Mouse (Mus musculus) CH12.LX (cell line): Measurements from ENCODE around the gene Csmd2. TPM values are rescaled to one million over a fixed set of nuclear protein-coding genes. Genes with fewer than 3 reads are reported as not detected.

Source experiments
- DNase-seq: peaks from one replicate; pipeline ENCODE4 v3.0.0-alpha.2; 2013; ENCODE audit errors: extremely low read depth
- H3K27ac ChIP-seq: 2 replicates; pipeline ENCODE4 v1.5.1; 2012; ENCODE audit warnings: low read depth, mild to moderate bottlenecking, control low read depth, moderate library complexity; ENCODE audit not compliant: insufficient read depth
- H3K27me3 ChIP-seq: replicated peaks from 2 replicates; pipeline ENCODE3; 2012; ENCODE audit warnings: inconsistent platforms
- H3K36me3 ChIP-seq, 2 experiments: replicated peaks in 1 of 2; 2 replicates each; pipeline versions ENCODE3 to v1.6.1; 2012; ENCODE audit warnings: inconsistent platforms in 1 of 2, low read length in 1 of 2, mild to moderate bottlenecking in 1 of 2, mixed read lengths in 1 of 2, moderate library complexity in 1 of 2; ENCODE audit not compliant: control insufficient read depth in 1 of 2, insufficient read depth in 1 of 2
- H3K4me1 ChIP-seq, 2 experiments: 2 replicates each; pipeline ENCODE4 v1.6.1; 2012; ENCODE audit warnings: inconsistent platforms in 1 of 2, moderate library complexity in 1 of 2; ENCODE audit not compliant: insufficient read depth in 2 of 2, control insufficient read depth in 1 of 2
- H3K4me2 ChIP-seq: 2 replicates; pipeline ENCODE4 v1.6.1; 2012; ENCODE audit warnings: low read depth, mild to moderate bottlenecking, control low read depth; ENCODE audit not compliant: poor library complexity, insufficient read depth, severe bottlenecking
- H3K4me3 ChIP-seq, 3 experiments: fragments of 150-350 bp in 1 of 3; sonication (generic) in 1 of 3; replicated peaks in 1 of 3; 2 replicates each; pipeline versions ENCODE3 to v1.5.1; 2011 to 2012; ENCODE audit warnings: low read depth in 2 of 3, low read length in 2 of 3, mild to moderate bottlenecking in 2 of 3, moderate library complexity in 2 of 3, control low read depth in 1 of 3, improper control_type of control experiment in 1 of 3, inconsistent platforms in 1 of 3, mixed read lengths in 1 of 3; ENCODE audit not compliant: poor library complexity in 1 of 3
- H3K79me2 ChIP-seq: replicated peaks from 2 replicates; pipeline ENCODE4 v1.6.1; 2012; ENCODE audit warnings: mild to moderate bottlenecking, moderate library complexity; ENCODE audit not compliant: control insufficient read depth, poor library complexity, insufficient read depth, severe bottlenecking; ENCODE audit errors: extremely low read depth
- H3K9ac ChIP-seq: 2 replicates; pipeline ENCODE4 v1.6.1; 2012; ENCODE audit warnings: low read depth, mild to moderate bottlenecking, control low read depth, moderate library complexity; ENCODE audit not compliant: insufficient read depth
- H3K9me3 ChIP-seq: replicated peaks from 2 replicates; pipeline ENCODE3; 2012; ENCODE audit warnings: low read length, inconsistent platforms, mixed read lengths
- CHD1 ChIP-seq: IDR thresholded peaks from 2 replicates; pipeline ENCODE4 v1.6.1; 2012; ENCODE audit warnings: low read depth, low read length, improper control_type of control experiment, inconsistent platforms
- CTCF ChIP-seq, 2 experiments: IDR thresholded peaks in 1 of 2; conservative IDR thresholded peaks in 1 of 2; 2 replicates each; pipeline ENCODE4 v1.5.1; 2011 to 2012; ENCODE audit warnings: low read depth in 2 of 2, low read length in 2 of 2, improper control_type of control experiment in 1 of 2, inconsistent platforms in 1 of 2, mild to moderate bottlenecking in 1 of 2, moderate library complexity in 1 of 2
- E2F4 ChIP-seq: IDR thresholded peaks from 2 replicates; pipeline ENCODE4 v1.6.1; 2011; ENCODE audit warnings: low read depth, low read length, improper control_type of control experiment; ENCODE audit not compliant: insufficient replicate concordance
- IRF4 ChIP-seq: IDR thresholded peaks from 2 replicates; pipeline ENCODE4 v1.6.1; 2014; ENCODE audit warnings: low read depth, mild to moderate bottlenecking, inconsistent platforms, low read length, improper control_type of control experiment
- JUND ChIP-seq: conservative IDR thresholded peaks from 2 replicates; pipeline ENCODE4 v1.6.1; 2011; ENCODE audit warnings: low read depth, low read length, improper control_type of control experiment
- MAFK ChIP-seq: IDR thresholded peaks from 2 replicates; pipeline ENCODE4 v1.6.1; 2011; ENCODE audit warnings: low read length, improper control_type of control experiment; ENCODE audit not compliant: insufficient replicate concordance
- MAZ ChIP-seq: IDR thresholded peaks from 2 replicates; pipeline ENCODE4 v1.6.1; 2012; ENCODE audit warnings: low read depth, mild to moderate bottlenecking, inconsistent platforms, low read length, improper control_type of control experiment, moderate library complexity
- NELFE ChIP-seq: IDR thresholded peaks from 2 replicates; pipeline ENCODE4 v1.6.1; 2011; ENCODE audit warnings: low read depth, low read length, improper control_type of control experiment
- NRF1 ChIP-seq: IDR thresholded peaks from 2 replicates; pipeline ENCODE4 v1.6.1; 2014; ENCODE audit warnings: low read depth, mild to moderate bottlenecking, inconsistent platforms, low read length, improper control_type of control experiment, moderate library complexity
- PAX5 ChIP-seq: IDR thresholded peaks from 2 replicates; pipeline ENCODE4 v1.6.1; 2012; ENCODE audit warnings: low read length, inconsistent platforms, mixed read lengths
- POLR2A ChIP-seq: IDR thresholded peaks from 2 replicates; pipeline ENCODE4 v1.6.1; 2011; ENCODE audit warnings: low read depth, mild to moderate bottlenecking, improper control_type of control experiment, low read length
- POLR2AphosphoS2 ChIP-seq: IDR thresholded peaks from 2 replicates; pipeline ENCODE4 v1.6.1; 2011; ENCODE audit warnings: low read depth, low read length, improper control_type of control experiment
- SIN3A ChIP-seq: IDR thresholded peaks from 2 replicates; pipeline ENCODE4 v1.6.1; 2012; ENCODE audit warnings: low read length, improper control_type of control experiment, inconsistent platforms
- SMC3 ChIP-seq: IDR thresholded peaks from 2 replicates; pipeline ENCODE4 v1.6.1; 2011; ENCODE audit warnings: low read depth, low read length, improper control_type of control experiment
- TBP ChIP-seq: conservative IDR thresholded peaks from 2 replicates; pipeline ENCODE4 v1.6.1; 2011; ENCODE audit warnings: low read depth, low read length, improper control_type of control experiment
- ZKSCAN1 ChIP-seq: IDR thresholded peaks from 2 replicates; pipeline ENCODE4 v1.6.1; 2012; ENCODE audit warnings: low read depth, inconsistent platforms, low read length, improper control_type of control experiment, borderline replicate concordance
- ZMIZ1 ChIP-seq: IDR thresholded peaks from 2 replicates; pipeline ENCODE4 v1.6.1; 2012; ENCODE audit warnings: low read depth, mild to moderate bottlenecking, inconsistent platforms, low read length, improper control_type of control experiment
- ZNF384 ChIP-seq: IDR thresholded peaks from 2 replicates; pipeline ENCODE4 v1.6.1; 2012; ENCODE audit warnings: low read depth, low read length, improper control_type of control experiment, inconsistent platforms
- dilution Hi-C: fragments of 300-500 bp; cut with MboI; formaldehyde crosslinking; loops from 2 replicates; pipeline ENCODE4 v1.14.3; 2020; ENCODE audit warnings: low sequenced_read_pairs; ENCODE audit not compliant: extremely low pct_unique_long_range_greater_than_20kb, extremely low pct_ligation_motif_present
- in situ Hi-C: fragments of 300-500 bp; cut with MboI; formaldehyde crosslinking; loops from 3 replicates; pipeline ENCODE4 v1.14.3; 2019; ENCODE audit warnings: low sequenced_read_pairs, low pct_ligation_motif_present, low pct_unique_long_range_greater_than_20kb, mixed read lengths
- polyA plus RNA-seq: library from polyadenylated mRNA; unstranded; fragments of >175 nt; gene quantifications from 2 replicates; pipeline ENCODE4 v1.2.1, GENCODE M21; 2012; ENCODE audit warnings: low read depth; ENCODE audit not compliant: insufficient read length
- total RNA-seq, 2 experiments: library from RNA; depleted of rRNA; stranded (reverse); fragments of 300-350 nt in 1 of 2; fragments of >200 nt in 1 of 2; gene quantifications; 2 replicates each; pipeline ENCODE4 v1.2.3; 2012 to 2014

Gene Csmd2
- total and polyA plus RNA-seq, 3 experiments, result 0.08 to 0.80 TPM; not detected in 1

DNA sequence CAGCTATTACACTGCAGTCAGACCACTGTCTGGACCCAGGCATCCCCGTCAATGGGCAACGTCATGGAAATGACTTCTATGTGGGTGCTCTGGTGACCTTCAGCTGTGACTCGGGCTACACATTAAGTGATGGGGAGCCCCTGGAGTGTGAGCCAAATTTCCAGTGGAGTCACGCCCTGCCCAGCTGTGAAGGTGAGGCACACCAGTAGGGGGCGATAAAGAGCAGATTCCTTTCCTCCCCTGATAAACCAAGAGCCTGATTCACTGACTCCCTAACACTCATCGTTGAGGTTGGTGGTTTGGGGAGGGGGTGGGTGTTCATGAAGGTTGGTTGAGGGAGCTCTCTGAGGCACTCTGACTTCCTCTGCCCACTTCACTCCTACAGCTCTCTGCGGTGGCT lies 396.1 kb downstream of the Csmd2 start:
- dilution Hi-C loops, result no loop called here
- TF ChIP-seq CHD1, result no peak
- no peak for TF ChIP-seq TBP
- 0 out of 4 replicates have a peak, but pooled peaks of 1 of the 2 experiments have one; percentile 8 for TF ChIP-seq CTCF (conservative IDR thresholded peaks at IDR 0.05 in 1 of 2, IDR thresholded peaks at IDR 0.05 in 1 of 2; ENCODE audit: low read depth in 2 of 2, low read length in 2 of 2)
- Histone ChIP-seq H3K27ac (no peak overlapping the region), H3K9me3 (peaks cover 21% of the 10 kb centered on the region), H3K27me3 (no peaks in the 10 kb centered on the region), H3K9ac (no peak overlapping the region), H3K4me2 (no peak overlapping the region), H3K4me3 (no peak overlapping the region), H3K36me3 (no peaks in the 10 kb centered on the region), H3K4me1 (no peaks in the 10 kb centered on the region), H3K79me2 (no peaks in the 10 kb centered on the region)
- no peak for DNase-seq
- in situ Hi-C loops, result no loop called here

DNA sequence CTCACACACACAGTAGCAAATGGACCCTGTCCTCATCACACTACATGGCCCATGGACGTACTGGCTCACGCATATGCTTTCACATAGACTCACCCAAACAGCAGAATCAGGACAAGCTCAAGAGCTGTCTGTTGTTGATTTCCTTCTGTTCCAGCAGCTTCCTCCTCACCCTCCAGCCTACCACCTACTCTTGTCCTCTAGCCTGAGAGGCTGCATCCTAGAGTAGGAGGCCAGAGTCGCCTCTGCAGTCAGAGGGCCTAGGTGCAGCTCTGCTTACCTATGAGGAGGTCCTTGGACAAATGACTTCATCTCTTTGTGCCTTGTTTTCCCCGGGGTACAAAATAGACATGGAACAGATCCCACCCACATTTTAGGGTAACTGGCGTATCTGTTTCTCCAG lies 403.8 kb downstream of the Csmd2 start:
- Histone ChIP-seq H3K4me1 (no peaks in the 10 kb centered on the region), H3K4me2 (no peak overlapping the region), H3K27ac (no peak overlapping the region), H3K9me3 (peaks cover 30% of the 10 kb centered on the region), H3K27me3 (peaks cover 2% of the 10 kb centered on the region), H3K9ac (no peak overlapping the region), H3K36me3 (no peaks in the 10 kb centered on the region), H3K79me2 (no peaks in the 10 kb centered on the region), H3K4me3 (no peak overlapping the region)
- dilution Hi-C loops, result no loop called here
- in situ Hi-C loops, result no loop called here
- TF ChIP-seq PAX5, result no peak
- TF ChIP-seq SMC3, result no peak
- no peak for TF ChIP-seq NELFE
- no peak for TF ChIP-seq JUND
- no peak for TF ChIP-seq POLR2AphosphoS2
- no peak for TF ChIP-seq SIN3A
- TF ChIP-seq NRF1, result no peak
- TF ChIP-seq POLR2A, result no peak
- DNase-seq, result no peak

DNA sequence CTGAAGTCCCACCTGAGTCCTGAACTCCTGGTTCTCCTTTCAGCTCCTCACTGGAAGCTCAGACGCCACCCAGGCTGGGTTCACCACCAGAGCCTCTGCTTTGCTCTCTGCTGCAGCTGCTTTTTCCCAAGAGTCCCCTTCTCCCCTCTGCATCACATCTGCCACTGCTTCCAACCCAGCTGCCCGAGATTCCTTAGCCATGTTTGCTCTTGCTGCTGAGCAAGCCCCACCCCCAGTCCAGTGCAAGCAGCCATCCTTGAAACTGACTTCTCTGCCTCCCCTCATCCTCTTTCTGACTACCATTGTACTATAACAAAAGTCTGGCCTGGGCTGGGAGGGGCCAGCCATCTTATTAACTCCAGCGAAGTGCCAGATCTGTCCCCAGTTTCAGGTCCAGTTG lies 404.6 kb downstream of the Csmd2 start:
- H3K27ac ChIP-seq, result no peak overlapping the region
- H3K4me2 ChIP-seq, result no peak overlapping the region
- H3K9ac ChIP-seq, result no peak overlapping the region
- DNase-seq, result no peak
- H3K36me3 ChIP-seq, result no peaks in the 10 kb centered on the region
- H3K27me3 ChIP-seq, result peaks cover 2% of the 10 kb centered on the region
- dilution Hi-C loops, result no loop called here
- TF ChIP-seq IRF4 (no peak), CTCF (conservative IDR thresholded peaks at IDR 0.05 in 1 of 2, IDR thresholded peaks at IDR 0.05 in 1 of 2; ENCODE audit: low read depth in 2 of 2, low read length in 2 of 2) (no peak), POLR2A (no peak), ZKSCAN1 (no peak), MAFK (no peak), E2F4 (no peak), ZNF384 (no peak), SIN3A (no peak), TBP (no peak), MAZ (no peak), ZMIZ1 (no peak), POLR2AphosphoS2 (no peak)
- TF ChIP-seq, all 38 proteins: peak for 0
- Histone ChIP-seq H3K79me2 (no peaks in the 10 kb centered on the region), H3K9me3 (peaks cover 30% of the 10 kb centered on the region), H3K4me3 (no peak overlapping the region), H3K4me1 (no peaks in the 10 kb centered on the region)
- in situ Hi-C loops, result no loop called here
